Mouse (Mus musculus) lung, postnatal 10 days (tissue): ENCODE results near the gene Car5b.

Experiments used
- DNase-seq: peaks from one replicate; pipeline ENCODE4 v3.0.0; 2021

The Car5b gene

DNA sequence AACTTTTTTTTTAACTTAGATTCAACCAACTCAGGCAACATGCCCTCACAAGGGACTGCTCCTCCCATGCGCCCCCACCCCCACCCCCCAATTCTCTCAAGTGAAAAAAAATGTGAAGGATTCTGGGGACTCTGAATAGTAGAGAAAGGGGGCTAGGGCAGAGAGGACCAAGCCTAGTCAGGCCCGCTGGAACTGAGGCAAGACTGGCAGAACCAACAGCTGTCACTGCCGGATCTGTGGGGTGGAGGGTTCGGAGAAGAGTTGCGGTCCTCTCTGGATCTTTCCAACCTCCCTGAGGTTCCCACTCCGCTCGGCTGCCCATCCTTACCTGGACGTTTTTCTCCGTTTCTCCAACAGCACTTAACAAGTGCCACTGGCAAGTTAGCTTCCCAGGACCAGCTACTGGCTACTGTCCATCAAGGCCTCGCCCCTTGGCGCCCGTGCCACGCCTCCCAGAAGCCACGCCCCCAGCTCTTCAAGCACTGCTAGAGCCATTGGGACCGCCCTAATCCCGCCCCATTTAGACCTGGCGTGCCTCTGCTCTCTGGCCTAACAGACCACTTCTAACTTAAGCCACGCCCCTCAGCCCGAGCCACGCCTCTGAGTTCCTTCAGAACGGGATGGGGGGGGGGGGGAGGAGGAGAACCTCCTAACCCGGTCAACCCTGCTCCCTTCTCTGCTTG lies at the start of gene Car5b:
TSS of gene Car5b (minus strand) at position 391 of the 683 bp plus-strand sequence.
- peak; percentile 95 for DNase-seq

DNA sequence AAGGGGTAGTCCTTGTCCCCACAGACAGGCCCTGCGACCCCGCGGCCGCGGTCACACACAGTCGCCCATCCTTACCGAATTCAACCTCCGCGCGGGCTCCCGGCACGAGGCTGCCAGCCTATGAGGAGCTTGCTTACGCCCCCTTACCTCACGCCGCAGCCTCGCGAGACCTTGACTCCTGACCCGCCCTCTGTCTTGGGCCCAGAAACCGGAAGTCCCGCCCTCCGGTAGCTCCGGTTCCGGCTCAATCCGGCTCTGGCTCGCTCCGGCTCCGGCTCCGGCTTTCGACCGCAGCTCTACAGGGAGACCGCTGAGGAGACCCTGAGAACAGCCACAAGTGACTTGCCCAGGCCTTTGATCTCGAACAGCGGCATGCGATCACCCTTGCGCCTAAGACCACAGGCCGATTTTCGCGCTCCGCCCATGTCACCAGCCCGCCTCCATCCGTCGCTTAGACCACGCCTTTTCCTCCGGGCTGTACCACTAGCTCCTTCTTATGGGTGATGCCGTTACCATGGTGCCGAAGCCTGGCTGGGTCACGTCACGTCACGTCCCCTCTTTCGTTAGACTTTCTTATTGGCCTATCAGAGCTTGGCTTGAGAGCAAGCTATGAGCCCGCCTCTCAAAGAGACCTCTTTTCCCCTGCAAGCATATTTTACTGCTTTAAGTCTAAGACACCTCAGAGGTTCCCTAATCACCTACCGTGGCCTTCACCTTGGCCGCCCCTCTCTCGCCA lies 48.4 kb upstream of the Car5b start, which contains the start of gene Siah1b:
TSS of gene Siah1b (minus strand) at position 454 of the 736 bp plus-strand sequence.
- DNase-seq: peak; percentile 94

DNA sequence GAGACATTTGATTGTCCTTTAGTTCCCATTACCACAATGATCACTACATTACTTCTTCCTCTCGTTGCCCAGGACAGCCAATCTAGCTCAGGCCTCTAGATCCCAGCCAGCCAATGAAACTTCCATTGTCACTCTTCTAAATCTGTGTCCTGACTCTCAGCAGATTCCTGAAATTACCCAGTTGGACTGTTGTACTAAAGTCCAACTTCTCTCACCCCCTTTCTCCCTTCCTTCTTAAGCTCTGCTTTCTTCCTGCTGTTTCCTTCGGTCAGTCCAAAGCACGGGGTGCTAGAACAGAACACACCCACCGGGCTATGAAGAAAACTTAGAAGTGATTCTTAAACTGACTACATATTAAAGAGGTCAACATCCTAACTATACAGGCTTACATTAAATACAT lies 41.2 kb upstream of the Car5b start:
- DNase-seq: no peak

DNA sequence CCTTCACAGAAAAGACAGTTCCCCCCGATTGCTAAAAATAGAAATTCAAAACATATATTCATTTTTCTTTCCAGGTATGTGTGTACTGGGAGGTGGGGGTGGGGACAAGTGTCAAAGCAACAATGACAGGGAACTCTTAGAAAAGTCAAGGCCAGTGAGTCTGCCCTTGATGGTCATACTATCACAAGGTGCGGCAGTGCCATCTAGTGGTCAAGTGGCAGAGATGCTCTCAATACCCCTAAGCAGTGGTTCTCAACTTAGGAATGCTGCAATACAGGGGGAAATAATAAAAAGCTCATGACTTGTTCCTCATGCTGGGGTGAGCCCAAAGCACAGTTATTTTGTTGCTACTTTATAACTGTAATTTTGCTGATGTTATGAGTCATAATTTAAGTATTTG lies 38.4 kb upstream of the Car5b start:
- peak; percentile 79 for DNase-seq

DNA sequence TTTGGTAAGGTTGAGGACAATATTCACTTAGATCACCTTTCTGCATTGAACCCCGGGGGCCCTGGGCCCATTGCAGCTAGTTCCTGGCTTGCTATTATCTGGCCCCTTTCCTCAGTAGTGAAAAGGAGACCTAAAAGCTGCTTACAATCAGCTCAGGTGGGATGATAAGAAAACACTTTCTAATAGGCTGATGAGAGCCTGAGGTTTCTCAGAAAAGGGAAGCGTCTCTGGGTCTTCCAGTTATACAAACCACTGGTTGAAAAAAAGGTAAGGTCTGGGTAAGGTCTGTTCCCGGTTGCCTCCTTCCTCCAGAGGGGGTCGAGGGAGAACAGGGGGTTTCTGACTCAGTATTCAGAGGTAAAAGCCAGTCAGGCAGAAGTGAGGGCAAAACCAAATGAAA lies 31.3 kb upstream of the Car5b start:
- no peak for DNase-seq

DNA sequence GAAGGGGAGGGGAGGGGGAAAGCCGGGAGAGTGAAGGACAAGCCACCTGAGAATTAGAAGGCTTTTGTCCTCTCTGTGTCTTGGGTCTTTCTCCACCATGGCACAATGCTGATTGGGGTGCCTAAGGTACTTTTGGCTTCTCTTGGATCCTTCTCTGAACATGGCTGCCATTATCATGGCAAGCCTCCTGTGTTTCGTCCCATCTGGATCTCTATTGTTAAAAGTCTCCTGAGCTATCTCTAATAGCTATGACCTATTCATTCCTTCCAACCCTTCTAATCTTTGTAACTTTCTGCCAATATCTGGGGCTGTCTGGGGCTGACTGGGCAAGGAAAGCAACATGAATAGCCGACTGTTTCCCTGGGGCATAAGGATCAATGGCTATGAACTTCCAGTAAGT lies 30.7 kb upstream of the Car5b start:
- DNase-seq: no peak

DNA sequence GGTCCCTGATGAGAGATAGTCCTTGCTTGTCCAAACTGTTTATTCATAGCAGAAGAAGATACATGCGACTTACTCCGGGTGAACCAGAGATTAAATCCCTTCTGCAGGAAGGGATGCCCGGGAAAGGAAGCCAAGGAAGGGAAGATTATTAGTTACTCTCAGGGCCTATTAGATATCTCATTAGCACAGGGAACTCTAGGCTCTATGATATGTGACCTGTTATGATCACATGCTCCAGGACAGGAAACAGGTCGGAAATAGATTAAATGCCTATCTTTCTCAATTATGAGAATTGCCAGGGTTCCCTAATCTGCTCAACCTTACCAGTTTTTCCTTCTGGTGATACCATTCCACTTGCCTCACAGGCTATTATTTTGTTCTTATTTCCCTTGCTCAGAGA lies 27.9 kb upstream of the Car5b start:
- no peak for DNase-seq

DNA sequence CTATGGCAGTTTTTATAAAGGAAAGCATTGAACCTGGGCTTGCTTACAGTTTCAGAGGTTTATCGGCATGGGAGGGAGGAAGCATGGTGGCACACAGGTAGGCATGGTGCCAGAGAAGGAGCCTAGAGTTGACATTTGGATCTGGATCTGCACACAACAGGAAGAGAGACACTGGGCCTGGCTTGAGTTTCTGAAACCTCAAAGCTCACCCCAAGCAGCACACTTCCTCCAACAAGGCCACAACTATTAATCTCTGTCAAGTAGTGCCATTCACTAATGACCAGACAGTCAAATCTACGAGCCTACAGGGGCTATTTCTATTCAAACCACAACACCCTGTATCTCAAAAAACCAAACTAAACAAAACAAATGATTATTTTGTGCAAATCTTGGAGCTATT lies 18.9 kb upstream of the Car5b start:
- DNase-seq: no peak

DNA sequence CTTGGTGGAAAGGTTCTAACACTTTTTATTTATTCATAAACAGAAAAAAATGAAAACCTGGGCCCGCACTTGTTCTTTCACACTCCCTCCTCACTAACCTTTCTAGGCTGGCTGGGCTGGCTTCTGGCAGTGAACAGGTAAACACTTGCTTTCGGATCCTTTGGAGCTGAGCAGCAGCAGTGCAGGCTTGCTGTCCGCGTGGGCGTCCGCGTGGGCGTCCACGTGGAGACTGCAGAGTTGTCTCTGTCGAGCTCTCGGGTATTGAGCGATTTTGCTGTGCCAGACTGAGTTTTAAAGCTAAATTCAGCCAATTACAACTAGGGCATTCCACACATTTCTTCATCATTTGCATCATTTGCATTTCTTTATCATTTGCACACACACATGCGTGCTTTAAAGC lies 14.3 kb upstream of the Car5b start:
- no peak for DNase-seq

DNA sequence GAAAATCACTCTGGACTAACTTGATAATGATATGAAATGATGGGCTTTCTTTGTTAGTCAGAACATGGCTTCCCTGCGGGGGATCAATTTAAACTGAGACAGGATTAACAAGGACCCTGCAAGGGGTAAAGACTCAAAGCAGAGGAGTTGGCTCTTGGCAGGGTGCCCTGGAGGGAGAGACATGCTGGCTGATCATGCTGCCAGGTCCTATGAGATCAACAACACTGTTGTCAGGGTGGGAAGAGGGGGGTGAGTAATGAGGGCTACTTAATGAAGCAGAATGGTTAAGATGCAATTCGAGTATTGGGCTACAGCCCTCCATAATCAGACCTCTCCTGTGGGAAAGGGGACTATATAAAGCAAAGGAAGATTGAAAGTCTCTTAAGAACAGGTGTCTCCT lies 11.1 kb upstream of the Car5b start:
- DNase-seq: no peak

DNA sequence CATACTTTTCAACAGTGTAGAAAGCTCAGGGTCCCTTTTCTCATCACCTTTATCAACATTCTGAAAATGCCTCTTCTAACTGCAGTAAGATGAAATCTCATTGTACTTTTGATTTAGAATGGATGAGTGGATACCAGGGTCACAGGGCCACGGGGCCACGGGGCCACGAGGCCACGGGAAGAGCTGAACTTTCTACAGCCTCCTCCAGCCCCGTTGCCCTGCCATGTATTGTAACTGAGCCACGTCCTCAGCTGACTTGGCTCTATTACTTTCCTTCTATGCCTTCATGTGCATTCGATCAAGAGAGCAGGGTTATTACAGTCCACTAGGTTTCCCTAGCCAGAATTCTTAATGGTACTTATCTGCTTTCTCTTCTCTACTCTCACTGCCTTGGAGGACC lies 8.1 kb upstream of the Car5b start:
- DNase-seq: no peak

DNA sequence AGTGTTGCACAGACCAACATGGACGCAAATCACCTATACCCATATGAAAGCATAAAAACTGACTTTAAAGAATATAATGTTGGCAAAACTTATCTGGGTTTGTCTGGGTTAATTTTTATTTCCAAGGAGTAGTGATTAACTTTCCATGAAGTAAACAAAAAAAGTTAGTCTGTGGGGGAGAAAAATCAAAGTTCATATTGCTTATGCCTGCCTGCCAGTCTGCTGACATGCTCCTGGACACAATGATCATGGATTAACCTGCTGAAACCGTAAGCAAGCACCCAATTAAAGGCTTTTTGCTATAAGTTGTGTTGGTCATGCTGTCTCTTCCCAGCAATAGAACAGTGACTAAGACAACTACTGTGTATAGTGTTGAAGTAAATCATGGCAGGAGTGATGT lies 7.6 kb upstream of the Car5b start:
- no peak for DNase-seq

DNA sequence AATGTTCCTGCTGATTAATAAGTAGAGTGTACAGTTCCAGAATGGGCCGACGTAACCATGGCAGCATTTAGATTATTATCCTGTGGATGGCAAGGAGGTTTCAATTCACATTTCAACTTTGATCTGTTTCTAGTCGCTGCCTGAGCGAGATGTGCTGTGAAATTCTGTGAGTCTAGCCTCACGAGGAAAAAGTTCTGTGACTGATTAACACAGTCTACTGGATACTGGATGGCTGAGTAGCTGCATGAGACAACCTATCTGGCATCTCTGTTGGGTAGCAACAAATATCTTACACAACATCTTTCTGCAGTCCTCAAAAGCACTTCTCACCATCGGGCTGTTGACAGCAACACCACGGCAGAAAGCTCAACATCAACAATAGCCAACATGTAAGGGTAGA lies 4.7 kb upstream of the Car5b start:
- DNase-seq: no peak

DNA sequence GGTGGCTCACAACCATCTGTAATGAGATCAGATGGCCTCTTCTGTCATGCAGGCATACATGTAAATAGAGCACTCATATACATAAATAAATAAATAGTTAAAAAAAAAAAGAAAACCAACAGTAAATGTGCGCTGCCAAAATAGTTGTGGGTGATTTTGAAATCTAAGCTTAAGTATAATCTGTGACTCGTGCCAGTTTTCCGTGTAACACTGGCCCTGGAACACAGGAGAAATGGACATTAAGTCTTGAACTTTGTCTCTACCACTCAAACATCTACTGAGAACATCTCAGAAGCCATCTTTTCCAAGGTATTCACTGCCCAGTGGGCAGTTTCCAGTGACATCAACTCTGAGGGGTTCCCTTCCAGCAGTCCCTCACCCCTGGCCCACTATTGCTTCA lies 12.2 kb downstream of the Car5b start:
- no peak for DNase-seq

DNA sequence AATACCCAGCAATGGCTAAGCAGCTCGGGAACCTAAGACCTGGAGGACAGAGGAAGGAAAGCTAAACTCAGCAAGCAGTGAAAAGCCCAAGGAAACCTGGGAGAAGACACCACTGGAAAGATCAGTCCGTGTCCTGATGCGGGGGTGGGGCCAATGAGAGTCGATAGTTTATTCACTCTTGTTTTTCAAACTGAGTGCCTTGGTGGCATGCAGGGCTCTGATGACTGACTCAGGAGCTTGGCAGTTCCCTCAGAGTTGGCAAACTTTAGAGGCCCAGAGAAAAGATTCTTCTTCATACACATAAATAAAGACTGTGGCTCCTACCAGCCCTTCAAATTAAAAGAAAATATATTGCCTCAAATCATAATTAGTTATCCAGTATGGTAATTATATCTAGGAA lies 12.8 kb downstream of the Car5b start:
- DNase-seq: no peak

DNA sequence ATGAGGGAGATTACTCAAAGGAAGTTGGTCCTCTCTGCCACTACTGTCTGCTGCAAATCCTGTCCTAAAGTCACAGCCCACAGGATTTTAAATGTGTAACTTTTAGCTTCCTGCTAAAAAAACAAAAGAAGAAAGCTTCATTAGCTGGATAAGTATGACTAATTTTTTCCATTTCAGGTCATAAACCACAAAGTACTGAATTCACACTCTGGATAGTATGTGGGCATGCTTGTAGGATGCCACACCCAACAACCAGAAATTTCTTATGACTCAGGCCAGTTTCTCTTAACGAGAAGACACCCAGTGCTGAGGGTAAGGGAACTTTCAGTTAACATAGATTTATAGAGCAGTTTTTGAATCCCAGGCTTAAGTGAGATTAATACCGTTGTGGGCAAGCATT lies 14.5 kb downstream of the Car5b start:
- DNase-seq: no peak

DNA sequence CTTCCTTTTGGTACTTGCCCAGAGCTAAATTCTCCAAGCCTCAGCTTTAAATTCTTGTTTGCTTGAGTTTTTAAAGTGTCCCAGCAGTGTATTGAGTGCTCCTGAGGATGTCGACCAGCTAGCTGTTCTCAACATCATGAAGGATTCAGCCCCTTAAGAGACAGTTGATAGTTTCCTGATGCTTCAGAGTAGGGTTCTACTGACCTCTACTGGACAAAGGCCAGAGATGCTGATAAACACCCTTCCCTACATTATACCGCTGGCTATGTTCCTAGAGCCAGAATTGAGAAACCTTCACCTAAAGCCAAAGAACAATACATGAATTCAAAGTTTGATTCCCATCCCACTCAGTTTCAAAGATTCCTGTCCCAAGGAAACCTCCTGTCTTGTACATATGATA lies 23.0 kb downstream of the Car5b start:
- DNase-seq: peak; percentile 40

DNA sequence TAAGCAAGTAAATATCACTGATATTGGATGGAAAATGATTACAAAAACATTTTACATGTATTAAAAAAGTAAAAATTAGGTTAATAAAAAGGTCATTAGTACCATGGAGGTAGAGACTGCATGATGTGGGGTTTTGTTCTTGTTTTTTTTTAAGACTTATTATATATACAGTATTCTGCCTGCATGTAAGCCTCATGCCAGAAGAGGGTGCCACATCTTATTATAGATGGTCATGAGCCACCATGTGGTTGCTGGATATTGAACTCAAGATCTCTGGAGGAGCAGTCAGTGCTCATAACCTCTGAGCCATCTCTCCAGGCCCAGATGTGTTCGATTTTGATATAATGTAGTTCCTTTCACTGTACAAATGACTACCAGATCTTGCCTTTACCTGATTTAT lies 27.9 kb downstream of the Car5b start:
- no peak for DNase-seq

DNA sequence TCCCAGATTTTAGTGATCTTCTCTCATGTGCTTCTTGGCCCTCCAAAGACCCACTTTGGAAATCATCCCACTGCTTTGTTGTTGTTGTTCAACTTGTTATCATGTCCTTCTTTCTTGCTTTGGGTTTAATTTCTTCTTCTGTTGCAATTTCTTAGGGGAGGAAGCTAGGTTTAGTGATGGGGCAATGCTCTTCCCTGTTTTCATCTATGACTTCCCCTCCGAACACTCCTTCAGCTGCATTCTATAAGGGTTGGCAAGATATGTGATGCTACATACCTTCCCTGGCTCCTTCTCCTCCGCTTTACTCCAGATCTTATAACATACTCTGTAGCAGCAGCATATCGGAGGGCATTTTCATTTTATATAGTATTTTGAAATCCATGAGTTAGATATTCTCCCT lies 31.0 kb downstream of the Car5b start:
- DNase-seq: no peak

DNA sequence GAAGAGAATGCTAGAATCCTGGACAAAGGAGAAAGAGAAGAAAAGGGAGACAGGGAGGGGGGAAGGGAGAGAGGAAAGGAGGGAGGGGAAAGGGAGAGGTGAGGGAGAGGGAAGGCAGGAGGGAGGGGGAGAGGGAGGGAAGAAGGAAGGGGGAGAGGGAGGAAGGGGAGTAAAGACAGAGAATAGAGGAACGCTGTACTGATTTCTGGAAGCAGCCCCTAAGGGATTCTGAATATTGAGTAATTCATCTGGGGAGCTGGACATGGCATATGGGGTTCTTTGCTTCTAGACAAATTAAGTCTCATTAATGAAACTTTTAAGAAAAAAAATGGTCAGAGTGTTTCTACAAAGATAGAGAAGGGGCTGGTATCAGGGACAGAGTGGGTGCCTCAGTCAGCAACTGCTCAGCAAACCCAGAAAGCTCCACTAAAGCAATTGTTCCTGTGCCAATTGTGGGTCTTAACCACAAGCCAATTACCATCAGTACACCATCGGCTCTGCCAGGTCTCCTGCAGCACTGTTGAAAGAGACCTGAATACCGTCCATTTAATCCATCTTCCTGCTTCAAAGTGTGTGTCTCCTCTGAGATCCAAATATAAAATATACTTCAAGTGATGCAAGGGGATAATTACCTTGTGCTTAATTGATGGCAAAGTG lies 40.0 kb downstream of the Car5b start:
- no peak for DNase-seq

DNA sequence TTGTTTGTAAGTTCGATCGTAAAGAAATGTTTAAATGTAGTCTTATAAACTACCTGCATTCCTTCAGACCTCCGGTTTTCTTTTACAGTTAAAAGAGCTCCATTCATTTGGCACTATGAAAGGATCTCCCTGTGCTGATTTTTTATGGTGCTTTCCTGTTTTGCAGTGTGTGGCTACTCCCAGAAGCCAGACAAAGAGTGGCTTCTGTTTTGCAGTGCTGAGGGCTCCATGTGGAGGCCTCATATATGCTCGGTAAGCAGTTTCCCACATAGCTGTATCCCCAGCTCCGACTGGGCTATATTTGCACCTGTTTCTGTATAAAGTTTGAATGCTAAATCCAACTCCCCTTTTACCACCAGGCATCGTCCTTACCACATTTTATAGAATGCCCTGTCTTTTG lies 45.7 kb downstream of the Car5b start:
- DNase-seq: no peak

DNA sequence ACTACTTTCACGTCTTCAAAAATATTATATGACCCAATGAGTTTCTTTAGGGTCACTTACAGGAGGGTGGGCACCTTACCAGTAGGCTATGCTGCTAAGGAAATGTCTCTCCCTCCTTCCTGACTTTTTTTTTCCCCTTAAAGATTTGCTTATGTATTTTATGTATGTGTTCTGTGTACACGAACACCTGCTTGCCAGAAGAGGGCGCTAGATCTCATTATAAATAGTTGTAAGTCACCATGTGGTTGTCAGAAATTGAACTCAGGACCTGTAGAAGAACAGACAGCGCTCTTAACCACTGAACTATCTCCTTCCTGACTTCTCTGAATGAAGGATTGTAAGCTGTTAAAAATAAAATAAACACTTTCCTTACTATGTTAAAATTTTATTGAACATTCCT lies 46.3 kb downstream of the Car5b start:
- DNase-seq: no peak

DNA sequence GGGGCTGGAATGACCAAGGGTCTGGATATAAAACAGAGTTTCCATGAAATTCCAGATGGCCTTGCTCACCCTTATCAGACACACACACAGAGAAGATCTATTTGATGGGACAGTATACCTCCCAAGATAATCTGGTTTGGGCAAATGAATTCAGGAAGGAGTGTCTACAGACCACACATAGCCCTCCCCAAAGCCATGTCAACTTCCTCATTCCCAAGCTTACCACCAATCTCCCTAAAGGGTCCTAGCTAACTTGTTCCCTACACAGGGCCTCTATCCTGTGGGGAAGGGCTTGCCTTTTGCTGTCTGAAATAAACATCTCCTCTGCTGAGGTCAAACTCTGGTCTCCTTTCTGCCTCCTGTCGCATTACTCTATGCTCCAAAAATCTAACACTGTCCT lies 46.7 kb downstream of the Car5b start:
- DNase-seq: no peak

DNA sequence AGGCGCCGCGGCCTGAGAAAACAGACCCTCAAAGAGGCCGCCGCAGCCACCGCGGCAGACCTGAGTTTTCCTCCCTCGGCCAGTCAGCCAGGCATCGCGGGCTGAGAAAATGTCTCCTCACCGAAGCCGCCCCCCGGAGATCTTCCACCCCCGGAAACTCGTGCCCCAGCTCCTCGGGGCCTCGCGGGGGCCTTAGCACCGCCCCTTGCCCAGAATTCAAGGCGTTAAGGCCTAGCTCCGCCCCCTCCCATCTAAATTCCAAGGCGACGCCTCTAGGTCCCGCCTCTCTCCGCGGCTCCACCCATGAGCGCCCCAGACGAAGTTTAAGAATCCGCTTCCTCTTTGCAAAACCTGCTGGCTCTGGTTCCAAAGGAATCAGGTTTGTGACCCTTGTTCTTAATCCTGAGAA lies 69.3 kb downstream of the Car5b start, which contains the start of gene Zrsr2:
TSS of gene Zrsr2 (minus strand) at position 195 of the 409 bp plus-strand sequence.
- DNase-seq: peak; percentile 94
